Mouse (Mus musculus) forebrain, embryonic 16.5 days (tissue): ENCODE results near the gene Tbx6. TPM values are rescaled to one million over a fixed set of nuclear protein-coding genes. Genes with fewer than 3 reads are reported as not detected.

ENCODE experiments used
- ATAC-seq: fragments of 200-750 bp; cut with Nextera tagmentation; 2 replicates; pipeline ENCODE4 v1.8.0; 2017; ENCODE audit warnings: mild to moderate bottlenecking, moderate library complexity
- H3K27ac ChIP-seq: fragments of 300-500 bp; sonication (generic); 2 replicates; pipeline ENCODE4 v1.5.1; 2014; ENCODE audit warnings: low read length, control low read depth
- H3K27me3 ChIP-seq: fragments of 300-500 bp; sonication (generic); replicated peaks from 2 replicates; pipeline ENCODE4 v1.6.1; 2014; ENCODE audit warnings: low read length; ENCODE audit not compliant: control insufficient read depth, insufficient read depth
- H3K36me3 ChIP-seq: fragments of 300-500 bp; sonication (generic); 2 replicates; pipeline ENCODE4 v1.6.1; 2014; ENCODE audit not compliant: control insufficient read depth, insufficient read depth
- H3K4me1 ChIP-seq: fragments of 300-500 bp; sonication (generic); replicated peaks from 2 replicates; pipeline ENCODE4 v1.6.1; 2014; ENCODE audit warnings: low read length; ENCODE audit not compliant: control insufficient read depth, insufficient read depth
- H3K4me2 ChIP-seq: fragments of 300-500 bp; sonication (generic); 2 replicates; pipeline ENCODE4 v1.6.1; 2014; ENCODE audit warnings: mild to moderate bottlenecking, low read length, control low read depth
- H3K4me3 ChIP-seq: fragments of 300-500 bp; sonication (generic); replicated peaks from 2 replicates; pipeline ENCODE4 v1.5.1; 2014; ENCODE audit warnings: mild to moderate bottlenecking, low read length, control low read depth
- H3K9ac ChIP-seq: fragments of 300-500 bp; sonication (generic); replicated peaks from 2 replicates; pipeline ENCODE4 v1.6.1; 2014; ENCODE audit warnings: low read depth, low read length, control low read depth
- H3K9me3 ChIP-seq: fragments of 300-500 bp; sonication (generic); 2 replicates; pipeline ENCODE4 v1.6.1; 2016; ENCODE audit warnings: low read length; ENCODE audit not compliant: control insufficient read depth
- WGBS: fragments of 180-500 bp; shearing (Covaris S2); extraction: QIAGEN DNeasy Blood & Tissue Kit; methylation state at CpG from one replicate; pipeline ENCODE4 v1.1.7; 2014; 5-methylcytosine and 5-hydroxymethylcytosine counted together
- polyA plus RNA-seq: library from polyadenylated mRNA; unstranded; fragments of >200 nt; fragmentation: Nextera tagmentation; extraction: Ambion mirVana; gene quantifications from 2 replicates; pipeline ENCODE4 v1.2.1, GENCODE M21; 2015

Tbx6 gene
- polyA plus RNA-seq, 1 experiment from 2014 or later = 0.86 TPM

- Histone ChIP-seq H3K4me2 (no peak overlapping the region), H3K4me1 (no peaks in the 10 kb centered on the region), H3K9ac (no peak overlapping the region), H3K36me3 (no peaks in the 10 kb centered on the region), H3K9me3 (no peaks in the 10 kb centered on the region), H3K27me3 (no peaks in the 10 kb centered on the region), H3K4me3 (no peak overlapping the region), H3K27ac (no peak overlapping the region)
- ATAC-seq = no peak
- 82% methylated on average over 7 of the region's 7 CpGs for WGBS
Measured at GRCm38 (mm10) chr7:126748824-126749223, 32.5 kb upstream of the Tbx6 start.

- Histone ChIP-seq H3K4me2 (no peak overlapping the region), H3K27me3 (no peaks in the 10 kb centered on the region), H3K4me3 (no peak overlapping the region), H3K36me3 (no peaks in the 10 kb centered on the region), H3K4me1 (peaks cover 5% of the 10 kb centered on the region), H3K9ac (no peak overlapping the region), H3K27ac (no peak overlapping the region), H3K9me3 (no peaks in the 10 kb centered on the region)
- no peak for ATAC-seq
- 96% methylated on average over 17 of the region's 17 CpGs for WGBS
Measured at GRCm38 (mm10) chr7:126749582-126750343, 31.5 kb upstream of the Tbx6 start.

- Histone ChIP-seq H3K36me3 (no peaks in the 10 kb centered on the region), H3K9ac (no peak overlapping the region), H3K4me3 (no peak overlapping the region), H3K4me1 (peaks cover 8% of the 10 kb centered on the region), H3K27me3 (no peaks in the 10 kb centered on the region), H3K27ac (no peak overlapping the region), H3K9me3 (no peaks in the 10 kb centered on the region), H3K4me2 (peak overlapping the region; percentile 17)
- peak; percentile 74 for ATAC-seq
- under 1% methylated on average over 9 of the region's 9 CpGs for WGBS
Measured at GRCm38 (mm10) chr7:126754866-126755265, 26.4 kb upstream of the Tbx6 start.

- H3K27me3 ChIP-seq = no peaks in the 10 kb centered on the region
- no peak overlapping the region for H3K4me2 ChIP-seq
- H3K4me3 ChIP-seq = no peak overlapping the region
- H3K36me3 ChIP-seq = no peaks in the 10 kb centered on the region
- whole genome bisulfite sequencing = 78% methylated on average over 7 of the region's 7 CpGs
- no peak overlapping the region for H3K9ac ChIP-seq
- no peaks in the 10 kb centered on the region for H3K9me3 ChIP-seq
- no peak for ATAC-seq
- H3K27ac ChIP-seq = no peak overlapping the region
- H3K4me1 ChIP-seq = peaks cover 44% of the 10 kb centered on the region
Measured at GRCm38 (mm10) chr7:126758539-126758938, 22.7 kb upstream of the Tbx6 start.

- Histone ChIP-seq H3K4me3 (peak within 1 kb of the TSS; percentile 88), H3K4me1 (peaks cover 44% of the 10 kb centered on the region), H3K9me3 (no peaks in the 10 kb centered on the region), H3K36me3 (peaks cover under 1% of the 10 kb centered on the region; the same call in 1 of the 2 replicates), H3K9ac (peak within 1 kb of the TSS; percentile 95), H3K27me3 (no peaks in the 10 kb centered on the region), H3K27ac (peak within 1 kb of the TSS; percentile 87), H3K4me2 (peak within 1 kb of the TSS; percentile 85)
- under 1% methylated on average over 27 of the region's 38 CpGs for WGBS
- peak; percentile 64 for ATAC-seq
Measured at GRCm38 (mm10) chr7:126759050-126759671, 22.1 kb upstream of the Tbx6 start, which contains the start of gene Mapk3. Gene Mapk3 (plus strand): TSS chr7:126759601.

- H3K27me3 ChIP-seq = no peaks in the 10 kb centered on the region
- H3K4me3 ChIP-seq = peak overlapping the region; percentile 88
- peaks cover 5% of the 10 kb centered on the region; the same call in 1 of the 2 replicates for H3K36me3 ChIP-seq
- 0% methylated on average over 24 of the region's 24 CpGs for WGBS
- H3K9me3 ChIP-seq = no peaks in the 10 kb centered on the region
- peak overlapping the region; percentile 95 for H3K9ac ChIP-seq
- ATAC-seq = peak; percentile 39
- H3K4me2 ChIP-seq = peak overlapping the region; percentile 85
- peaks cover 40% of the 10 kb centered on the region for H3K4me1 ChIP-seq
- H3K27ac ChIP-seq = peak overlapping the region; percentile 87
Measured at GRCm38 (mm10) chr7:126759672-126760390, 21.5 kb upstream of the Tbx6 start.

GRCm38 (mm10) chr7:126760391-126760802, 20.9 kb upstream of the Tbx6 start:
- peak; percentile 6 for ATAC-seq
- H3K27ac ChIP-seq = peak overlapping the region; percentile 87
- H3K4me1 ChIP-seq = peaks cover 36% of the 10 kb centered on the region
- peaks cover 6% of the 10 kb centered on the region; the same call in 1 of the 2 replicates for H3K36me3 ChIP-seq
- H3K4me2 ChIP-seq = peak overlapping the region; percentile 85
- H3K9ac ChIP-seq = peak overlapping the region; percentile 95
- WGBS = 27% methylated on average over 3 of the region's 3 CpGs
- peak overlapping the region; percentile 88 for H3K4me3 ChIP-seq
- H3K9me3 ChIP-seq = no peaks in the 10 kb centered on the region
- no peaks in the 10 kb centered on the region for H3K27me3 ChIP-seq

- Histone ChIP-seq H3K27me3 (no peaks in the 10 kb centered on the region), H3K9ac (peak overlapping the region; percentile 95), H3K27ac (peak overlapping the region; percentile 87), H3K4me1 (peaks cover 36% of the 10 kb centered on the region), H3K4me2 (peak overlapping the region; percentile 85), H3K9me3 (no peaks in the 10 kb centered on the region), H3K4me3 (peak overlapping the region; percentile 88), H3K36me3 (peaks cover 6% of the 10 kb centered on the region; the same call in 1 of the 2 replicates)
- no peak for ATAC-seq
- 59% methylated on average over 4 of the region's 4 CpGs for WGBS
Measured at GRCm38 (mm10) chr7:126760956-126761355, 20.3 kb upstream of the Tbx6 start.
